Mouse (Mus musculus): ENCODE measurements around the gene Csmd2. TPM values are rescaled to one million over a fixed set of nuclear protein-coding genes. Genes with fewer than 3 reads are reported as not detected.

Gene Csmd2
- total RNA-seq, 1 experiment, result 0.80 TPM

- H3K27ac ChIP-seq (ENCODE audit: insufficient read depth, low read depth, low read length, poor library complexity, severe bottlenecking), result no peak overlapping the region
- no peak overlapping the region for H3K4me3 ChIP-seq (ENCODE audit: insufficient read depth in 1 of 2, low read depth in 1 of 2, low read length in 2 of 2, poor library complexity in 1 of 2, severe bottlenecking in 1 of 2)
- no peak overlapping the region for H3K9ac ChIP-seq (ENCODE audit: insufficient read depth, low read depth, low read length, poor library complexity, severe bottlenecking)
- TF ChIP-seq ZNF384 (IDR thresholded peaks at IDR 0.05; ENCODE audit: low read depth, low read length), result no peak
- no peak for TF ChIP-seq CHD2 (IDR thresholded peaks at IDR 0.05; ENCODE audit: low read depth, low read length)
- no peak for TF ChIP-seq HCFC1 (IDR thresholded peaks at IDR 0.05; ENCODE audit: borderline replicate concordance, insufficient read depth, low read length)
- no peak for TF ChIP-seq ZC3H11A (IDR thresholded peaks at IDR 0.05; ENCODE audit: borderline replicate concordance, low read depth, low read length)
- TF ChIP-seq MAFK (IDR thresholded peaks at IDR 0.05; ENCODE audit: insufficient read depth, low read depth, low read length), result no peak
- H3K9me3 ChIP-seq (ENCODE audit: control insufficient read depth, insufficient read depth, low read depth, low read length), result no peaks in the 10 kb centered on the region
- H3K36me3 ChIP-seq (ENCODE audit: control insufficient read depth, insufficient read depth, low read length, poor library complexity, severe bottlenecking), result no peaks in the 10 kb centered on the region; the same call in 1 of the 2 replicates
- in situ Hi-C loops (cut with MboI; ENCODE audit: low sequenced_read_pairs in 2 of 2, unreplicated experiment in 2 of 2), result no loop called here
- peaks cover 0 to 2% of the 10 kb centered on the region in 2 experiments; a peak in 1 of 4 replicates for H3K4me1 ChIP-seq (ENCODE audit: control insufficient read depth in 2 of 2, insufficient read depth in 2 of 2, low read length in 2 of 2, poor library complexity in 1 of 2)
- peak; percentile 50 for DNase-seq (ENCODE audit: low read depth, low spot score)
These were observed 625.7 kb downstream of the Csmd2 start for GRCm38 (mm10) chr4:128613326-128613725.

DNA sequence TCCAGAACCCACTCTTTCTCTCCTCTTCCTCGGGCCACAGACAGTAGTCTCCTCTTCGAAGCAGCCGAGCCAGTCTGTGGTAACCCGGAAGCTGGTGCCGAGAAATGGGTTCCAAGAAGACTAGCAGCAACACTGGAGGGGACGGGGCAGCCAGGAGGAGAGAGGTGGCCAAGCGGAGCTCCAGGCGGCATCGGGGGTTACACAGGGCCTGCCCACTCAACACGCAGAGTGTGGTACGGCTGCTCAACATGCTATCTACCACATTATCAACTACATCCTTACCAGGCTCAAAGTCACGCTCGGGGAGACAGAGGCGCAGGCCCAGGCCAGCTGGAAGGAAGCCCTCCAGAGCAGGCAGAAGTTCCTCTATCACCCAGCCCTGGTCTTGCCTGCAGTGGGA is 628.1 kb downstream of the Csmd2 start:
- peaks cover 0 to 2% of the 10 kb centered on the region in 2 experiments; a peak in 1 of 4 replicates for H3K4me1 ChIP-seq (ENCODE audit: control insufficient read depth in 2 of 2, insufficient read depth in 2 of 2, low read length in 2 of 2, poor library complexity in 1 of 2)
- no peak for TF ChIP-seq ZC3H11A (IDR thresholded peaks at IDR 0.05; ENCODE audit: borderline replicate concordance, low read depth, low read length)
- no peak for TF ChIP-seq MAFK (IDR thresholded peaks at IDR 0.05; ENCODE audit: insufficient read depth, low read depth, low read length)
- TF ChIP-seq ZNF384 (IDR thresholded peaks at IDR 0.05; ENCODE audit: low read depth, low read length), result no peak
- H3K9me3 ChIP-seq (ENCODE audit: control insufficient read depth, insufficient read depth, low read depth, low read length), result no peaks in the 10 kb centered on the region
- H3K27ac ChIP-seq (ENCODE audit: insufficient read depth, low read depth, low read length, poor library complexity, severe bottlenecking), result no peak overlapping the region
- no peak for DNase-seq (ENCODE audit: low read depth, low spot score)
- no peak overlapping the region for H3K9ac ChIP-seq (ENCODE audit: insufficient read depth, low read depth, low read length, poor library complexity, severe bottlenecking)
- no peaks in the 10 kb centered on the region for H3K36me3 ChIP-seq (ENCODE audit: control insufficient read depth, insufficient read depth, low read length, poor library complexity, severe bottlenecking)
- no peak overlapping the region for H3K4me3 ChIP-seq (ENCODE audit: insufficient read depth in 1 of 2, low read depth in 1 of 2, low read length in 2 of 2, poor library complexity in 1 of 2, severe bottlenecking in 1 of 2)
- in situ Hi-C loops (cut with MboI; ENCODE audit: low sequenced_read_pairs in 2 of 2, unreplicated experiment in 2 of 2), result no loop called here

Other genes with a start within 250 kb of the Csmd2 start
- not detected in 2 replicates for gene CK137956, start 16.9 kb upstream of the Csmd2 start, total RNA-seq (2012; rRNA removed)